Mouse (Mus musculus): ENCODE results near the gene Olfr829. TPM values are rescaled to one million over a fixed set of nuclear protein-coding genes. Genes with fewer than 3 reads are reported as not detected.

Olfr829 gene
- not detected in 2 replicates for polyA plus RNA-seq (2012)

DNA sequence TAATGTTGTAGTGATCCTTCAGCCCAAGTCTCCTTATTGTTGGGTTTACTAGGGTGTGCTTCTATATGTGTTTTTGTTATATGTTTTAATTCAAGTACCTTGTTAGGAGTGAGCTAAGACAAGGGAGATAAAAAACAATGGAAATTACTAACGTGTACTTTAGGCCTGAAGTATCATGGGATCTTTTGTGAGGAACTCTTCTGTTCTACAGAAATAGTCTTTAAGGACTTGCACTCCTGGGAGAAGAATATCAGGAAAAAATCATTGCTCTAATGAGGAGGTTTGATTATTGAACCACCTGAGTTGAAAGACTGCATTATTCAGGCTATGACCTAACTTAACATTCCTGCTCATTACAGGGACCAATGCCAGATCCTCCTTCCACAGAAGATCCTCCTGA lies at the start of gene Olfr829:
TSS of gene Olfr829 (plus strand) at position 301 of the 400 bp plus-strand sequence.
- no peak for TF ChIP-seq GATA1 (IDR thresholded peaks at IDR 0.05; ENCODE audit: low read length)

DNA sequence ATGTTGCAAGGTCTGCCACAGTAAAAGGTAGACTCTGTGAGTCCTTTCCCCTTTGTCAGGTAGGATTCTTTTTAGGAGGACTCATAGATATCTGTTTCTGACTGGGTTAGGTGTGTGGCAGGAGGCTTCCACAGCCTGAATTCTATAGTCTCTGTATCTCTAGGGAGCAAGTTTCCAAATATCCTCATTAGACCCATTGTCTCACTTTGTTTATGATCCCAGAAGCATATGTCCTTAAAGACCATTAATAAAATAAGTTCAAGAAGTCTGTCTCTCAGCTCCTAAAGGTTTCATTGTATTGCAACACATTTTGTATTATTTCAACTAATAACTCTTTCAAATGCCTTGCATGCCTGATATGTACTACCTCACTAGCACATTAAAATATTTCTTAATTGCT lies 35.3 kb upstream of the Olfr829 start, which contains the start of gene Olfr828:
TSS of gene Olfr828 (minus strand) at position 101 of the 400 bp plus-strand sequence.
- no peak for TF ChIP-seq GATA1 (IDR thresholded peaks at IDR 0.05; ENCODE audit: low read length)

DNA sequence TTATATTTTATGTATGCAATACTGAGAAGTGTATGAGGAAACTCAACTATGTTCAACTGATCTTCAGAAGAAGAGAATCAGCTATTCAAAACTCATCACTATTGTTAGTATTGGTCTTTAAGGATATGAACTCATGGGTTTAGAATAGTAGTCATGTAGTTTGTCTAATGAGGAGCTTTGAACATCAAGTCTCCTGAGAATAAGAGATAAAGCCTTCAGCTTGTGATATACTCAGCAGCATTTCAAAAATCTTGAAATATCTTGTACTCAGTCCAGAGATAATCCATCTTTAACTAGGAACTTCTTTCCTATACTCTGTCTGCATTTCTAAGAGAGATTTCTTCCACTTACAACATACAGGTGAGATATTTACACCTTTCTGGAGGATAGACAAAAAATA lies 19.7 kb downstream of the Olfr829 start, which contains the start of gene Olfr830:
TSS of gene Olfr830 (plus strand) at position 301 of the 400 bp plus-strand sequence.
- TF ChIP-seq GATA1 (IDR thresholded peaks at IDR 0.05; ENCODE audit: low read length), result no peak

Other genes starting within 250 kb of the Olfr829 start
- not detected in 2 replicates for gene Muc16, start 180.4 kb upstream of the Olfr829 start, polyA plus RNA-seq (2012)
- gene Olfr24, start 90.9 kb upstream of the Olfr829 start, polyA plus RNA-seq (2012), result not detected in 2 replicates
- gene Olfr828, start 35.4 kb upstream of the Olfr829 start, polyA plus RNA-seq (2012), result not detected in 2 replicates
- not detected in 2 replicates for gene Olfr830, start 19.8 kb downstream of the Olfr829 start, polyA plus RNA-seq (2012)
- not detected in 2 replicates for gene Olfr832, start 82.2 kb downstream of the Olfr829 start, polyA plus RNA-seq (2012)
- gene Olfr834, start 133.1 kb downstream of the Olfr829 start, polyA plus RNA-seq (2012), result not detected in 2 replicates
- gene Olfr835, start 177.8 kb downstream of the Olfr829 start, polyA plus RNA-seq (2012), result not detected in 2 replicates

All from G1E-ER4 (cell line).